Mouse (Mus musculus) heart, postnatal 0 days (tissue): ENCODE measurements at regions not wholly inside any gene's neighbourhood (a gene's known extent, or its start where the extent isn't known, plus 50 kb on each side); places are given as distances from the start of the nearest gene placed in this dataset.
A peak's percentile ranks its signal among the peaks of the same experiment; 100 is the strongest.
"Not testable (repeated sequence)": the region's sequence is repeated elsewhere in the genome, so short reads cannot be mapped to it uniquely, and the experiment has no call there.

Experiments used
- ATAC-seq: fragments of 200-750 bp; cut with Nextera tagmentation; 2 replicates; pipeline ENCODE4 v1.8.0; 2017; ENCODE audit warnings: low read depth, moderate number of reproducible peaks, moderate library complexity; ENCODE audit not compliant: insufficient read depth
- DNase-seq: peaks from one replicate; pipeline ENCODE4 v3.0.0-alpha.2; 2016; ENCODE audit warnings: low spot score
- H3K27ac ChIP-seq: fragments of 300-500 bp; sonication (generic); 2 replicates; pipeline ENCODE4 v1.5.1; 2014; ENCODE audit warnings: low read depth, mild to moderate bottlenecking
- H3K27me3 ChIP-seq: fragments of 300-500 bp; sonication (generic); 2 replicates; pipeline ENCODE4 v1.6.1; 2014; ENCODE audit warnings: low read length, mixed read lengths; ENCODE audit not compliant: control insufficient read depth, insufficient read depth
- H3K36me3 ChIP-seq: fragments of 300-500 bp; sonication (generic); replicated peaks from 2 replicates; pipeline ENCODE4 v1.6.1; 2014; ENCODE audit warnings: low read length, mixed read lengths; ENCODE audit not compliant: control insufficient read depth, insufficient read depth
- H3K4me1 ChIP-seq: fragments of 300-500 bp; sonication (generic); 2 replicates; pipeline ENCODE4 v1.6.1; 2014; ENCODE audit warnings: antibody characterized with exemption; ENCODE audit not compliant: control insufficient read depth, insufficient read depth
- H3K4me2 ChIP-seq: fragments of 300-500 bp; sonication (generic); 2 replicates; pipeline ENCODE4 v1.6.1; 2014; ENCODE audit warnings: low read depth, mild to moderate bottlenecking, low read length, moderate library complexity
- H3K4me3 ChIP-seq: fragments of 300-500 bp; sonication (generic); 2 replicates; pipeline ENCODE4 v1.5.1; 2014; ENCODE audit warnings: low read depth, low read length
- H3K9ac ChIP-seq: fragments of 300-500 bp; sonication (generic); replicated peaks from 2 replicates; pipeline ENCODE4 v1.6.1; 2014; ENCODE audit warnings: low read depth, low read length, mixed read lengths
- H3K9me3 ChIP-seq: fragments of 300-500 bp; sonication (generic); replicated peaks from 2 replicates; pipeline ENCODE4 v1.6.1; 2016; ENCODE audit warnings: low read length; ENCODE audit not compliant: control insufficient read depth
- CTCF ChIP-seq: IDR thresholded peaks from 2 replicates; pipeline ENCODE4 v1.5.1; 2016; ENCODE audit warnings: antibody characterized with exemption, control low read depth, low read depth
- EP300 ChIP-seq: IDR thresholded peaks from 2 replicates; pipeline ENCODE4 v1.6.1; 2016; ENCODE audit warnings: antibody characterized with exemption, low read depth
- WGBS: fragments of 180-500 bp; shearing (Covaris S2); extraction: QIAGEN DNeasy Blood & Tissue Kit; methylation state at CpG from one replicate; pipeline ENCODE4 v1.1.7; 2014; 5-methylcytosine and 5-hydroxymethylcytosine counted together

DNA sequence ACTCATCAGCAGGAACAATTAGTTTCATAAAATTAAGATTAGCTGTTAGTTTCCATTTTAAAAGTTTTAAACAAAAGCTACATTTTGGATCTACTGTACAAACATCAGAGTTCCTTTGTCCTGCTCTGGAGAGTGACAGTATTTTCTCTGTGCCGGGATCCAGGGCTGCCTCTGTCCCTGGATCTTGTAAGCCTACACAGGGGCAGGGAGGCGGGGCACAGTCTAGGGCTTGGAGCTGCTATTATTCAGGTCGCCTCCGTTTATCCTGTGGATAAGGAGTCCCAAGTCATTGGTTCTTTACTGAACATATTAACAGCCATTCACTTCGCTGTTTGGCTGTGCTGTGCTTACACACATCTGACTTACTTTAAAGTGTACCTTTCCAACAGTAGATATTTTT lies 150.8 kb upstream of the Gm37988 start:
- no peaks in the 10 kb centered on the region for H3K9me3 ChIP-seq
- no peak overlapping the region for H3K4me3 ChIP-seq
- no peak overlapping the region for H3K27ac ChIP-seq
- H3K9ac ChIP-seq, result no peak overlapping the region
- no peaks in the 10 kb centered on the region for H3K36me3 ChIP-seq
- no peak for ATAC-seq
- H3K4me2 ChIP-seq, result no peak overlapping the region
- TF ChIP-seq EP300 (no peak), CTCF (no peak)
- H3K27me3 ChIP-seq, result no peaks in the 10 kb centered on the region
- H3K4me1 ChIP-seq, result 0 out of 2 replicates have a peak, but pooled peaks cover 5% of the 10 kb centered on the region
- WGBS, result 39% methylated on average over 5 of the region's 5 CpGs
- DNase-seq, result no peak

DNA sequence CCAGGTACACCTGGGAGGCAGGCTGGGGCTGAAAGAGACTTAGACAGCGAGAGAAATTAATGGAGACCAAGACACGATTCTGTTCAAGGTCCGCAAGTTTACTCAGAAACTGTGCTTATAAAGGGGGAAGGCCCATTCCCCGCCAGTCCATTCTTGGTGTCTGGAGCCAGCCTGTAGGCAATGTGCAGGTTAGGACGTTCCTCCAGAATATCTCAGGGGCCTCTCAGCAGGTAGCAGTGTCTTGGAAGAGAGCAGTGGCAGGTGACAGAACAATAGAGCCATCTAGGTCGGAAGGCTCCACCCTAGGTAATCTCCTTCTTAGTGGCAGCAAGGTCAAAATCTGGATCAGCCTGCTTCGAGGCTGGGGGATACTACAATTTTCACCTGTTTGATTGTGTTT lies 147.6 kb upstream of the Gm37988 start:
- not testable (repeated sequence) for H3K4me3 ChIP-seq, H3K4me1 ChIP-seq, H3K27ac ChIP-seq, ATAC-seq, DNase-seq, H3K36me3 ChIP-seq, H3K4me2 ChIP-seq, H3K9me3 ChIP-seq, H3K9ac ChIP-seq, H3K27me3 ChIP-seq
- 63% methylated on average over 7 of the region's 7 CpGs for WGBS

DNA sequence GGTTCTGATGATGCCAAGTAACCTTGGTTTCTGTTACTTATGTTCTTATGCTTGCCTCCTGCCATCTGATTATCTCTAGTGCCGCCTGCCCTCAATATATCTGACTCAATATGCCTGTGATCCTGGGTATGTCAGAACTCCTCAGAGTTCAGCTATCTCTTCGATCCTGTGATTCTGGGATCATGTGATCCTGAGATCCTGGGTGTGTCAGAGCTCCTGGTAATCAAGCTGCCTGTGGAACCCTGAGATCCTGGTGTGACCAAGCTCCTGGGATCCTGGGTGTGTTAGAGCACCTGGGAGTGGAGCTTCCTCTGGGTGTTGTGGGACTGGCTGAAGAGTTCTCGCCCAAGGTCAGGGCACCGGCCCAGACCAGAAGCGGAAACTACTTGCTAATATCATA lies 147.1 kb upstream of the Gm37988 start:
- H3K9me3 ChIP-seq, H3K4me1 ChIP-seq, DNase-seq, H3K4me3 ChIP-seq, H3K9ac ChIP-seq, H3K27me3 ChIP-seq, ATAC-seq, H3K36me3 ChIP-seq, H3K27ac ChIP-seq, H3K4me2 ChIP-seq: not testable (repeated sequence)
- WGBS, result 81% methylated on average over 5 of the region's 5 CpGs

DNA sequence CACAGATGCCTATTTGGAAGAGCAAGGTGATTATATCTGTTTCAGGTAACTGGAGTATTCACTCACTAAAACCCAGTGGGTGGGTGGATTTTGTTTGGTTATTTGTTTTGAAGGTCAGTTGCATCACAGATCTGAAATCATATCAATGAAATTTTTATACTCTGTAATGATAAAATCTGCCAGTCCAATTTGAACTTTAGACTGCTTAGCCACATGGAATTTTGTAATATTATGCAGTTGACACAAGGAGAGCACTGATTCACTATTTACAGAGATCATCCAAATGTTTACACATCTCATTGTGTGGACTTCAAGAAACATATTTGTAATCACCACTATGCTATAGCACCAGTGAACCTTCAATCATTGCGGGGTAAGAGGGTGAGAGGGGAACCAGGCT lies 145.9 kb upstream of the Gm37988 start:
- Histone ChIP-seq H3K9ac (no peak overlapping the region), H3K27ac (no peak overlapping the region), H3K4me1 (no peaks in the 10 kb centered on the region), H3K4me3 (no peak overlapping the region), H3K27me3 (no peaks in the 10 kb centered on the region), H3K9me3 (no peaks in the 10 kb centered on the region), H3K36me3 (no peaks in the 10 kb centered on the region), H3K4me2 (no peak overlapping the region)
- ATAC-seq, result no peak
- TF ChIP-seq CTCF (no peak), EP300 (no peak)
- WGBS, result 67% methylated on average over 1 of the region's 1 CpGs
- no peak for DNase-seq

DNA sequence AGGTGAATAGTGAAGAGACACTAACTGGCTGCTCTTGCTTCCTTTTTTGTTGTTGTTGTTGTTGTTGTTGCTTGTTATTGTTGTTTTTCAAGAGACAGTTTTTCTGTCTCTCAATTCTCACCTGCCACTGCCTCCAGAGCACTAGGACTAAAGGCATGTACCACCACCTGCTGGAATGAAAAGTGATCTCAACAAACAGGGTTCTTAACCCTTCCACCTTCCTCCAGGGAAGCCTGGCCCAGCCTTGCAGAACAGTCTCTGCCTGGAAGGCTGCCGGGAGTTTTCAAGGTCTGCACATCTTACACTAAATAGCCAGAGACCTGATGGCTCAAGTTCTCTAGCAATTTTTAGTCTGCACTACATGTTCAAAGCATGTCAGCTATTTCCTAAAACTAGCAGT lies 138.0 kb upstream of the Gm37988 start:
- H3K4me1 ChIP-seq, result no peaks in the 10 kb centered on the region
- WGBS, result 48% methylated on average over 1 of the region's 1 CpGs
- H3K4me3 ChIP-seq, result no peak overlapping the region
- H3K27ac ChIP-seq, result no peak overlapping the region
- TF ChIP-seq CTCF (no peak), EP300 (no peak)
- no peaks in the 10 kb centered on the region for H3K9me3 ChIP-seq
- ATAC-seq (no peak), DNase-seq (no peak)
- H3K27me3 ChIP-seq, result no peaks in the 10 kb centered on the region
- no peak overlapping the region for H3K9ac ChIP-seq
- no peak overlapping the region for H3K4me2 ChIP-seq
- H3K36me3 ChIP-seq, result no peaks in the 10 kb centered on the region

DNA sequence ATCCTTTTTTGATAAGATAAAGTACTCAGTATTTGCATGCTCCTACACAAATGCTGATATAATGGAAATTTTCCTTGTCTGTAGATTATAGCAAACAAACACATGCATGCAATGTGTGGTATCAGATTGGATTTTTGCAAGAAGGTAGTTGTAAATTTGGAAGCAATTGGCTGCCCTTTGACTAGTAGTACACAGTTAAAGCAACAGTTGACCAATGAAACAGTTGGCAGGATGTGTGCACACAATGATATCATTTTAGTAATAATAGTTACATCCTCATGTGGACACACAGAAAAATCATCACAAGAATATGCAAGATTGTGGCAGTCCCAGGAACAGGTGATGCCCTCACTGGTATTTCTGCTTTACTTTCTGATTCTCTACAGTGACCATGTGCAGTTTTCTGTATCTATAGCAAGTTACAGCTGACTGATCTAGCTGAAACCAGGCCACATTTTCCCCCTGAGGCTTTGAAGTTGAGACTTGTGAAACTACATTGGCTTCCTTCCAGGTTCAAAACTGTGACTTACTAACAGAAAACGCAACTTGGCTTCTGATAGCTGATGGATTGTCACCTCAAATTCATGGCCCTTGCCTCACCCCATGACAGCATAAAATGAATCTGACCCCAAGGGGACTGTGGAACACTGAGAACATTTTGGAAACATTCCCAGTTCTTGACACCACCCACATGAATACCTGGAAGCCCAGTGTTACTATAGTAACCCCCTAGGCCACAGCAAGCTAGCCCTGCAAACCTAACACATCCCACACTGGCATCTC lies 136.3 kb upstream of the Gm37988 start:
- H3K4me3 ChIP-seq, result no peak overlapping the region
- no peak overlapping the region for H3K9ac ChIP-seq
- no peak for TF ChIP-seq CTCF
- TF ChIP-seq EP300, result no peak
- no peaks in the 10 kb centered on the region for H3K36me3 ChIP-seq
- DNase-seq (no peak), ATAC-seq (peak; percentile 69; the same call in 1 of the 2 replicates)
- H3K9me3 ChIP-seq, result no peaks in the 10 kb centered on the region
- 15% methylated on average over 1 of the region's 1 CpGs for WGBS
- H3K27ac ChIP-seq, result no peak overlapping the region
- no peak overlapping the region for H3K4me2 ChIP-seq
- H3K4me1 ChIP-seq, result no peaks in the 10 kb centered on the region
- H3K27me3 ChIP-seq, result no peaks in the 10 kb centered on the region
